ENCODE assay signal across 25 mouse cellular contexts in the genomic region with DNA sequence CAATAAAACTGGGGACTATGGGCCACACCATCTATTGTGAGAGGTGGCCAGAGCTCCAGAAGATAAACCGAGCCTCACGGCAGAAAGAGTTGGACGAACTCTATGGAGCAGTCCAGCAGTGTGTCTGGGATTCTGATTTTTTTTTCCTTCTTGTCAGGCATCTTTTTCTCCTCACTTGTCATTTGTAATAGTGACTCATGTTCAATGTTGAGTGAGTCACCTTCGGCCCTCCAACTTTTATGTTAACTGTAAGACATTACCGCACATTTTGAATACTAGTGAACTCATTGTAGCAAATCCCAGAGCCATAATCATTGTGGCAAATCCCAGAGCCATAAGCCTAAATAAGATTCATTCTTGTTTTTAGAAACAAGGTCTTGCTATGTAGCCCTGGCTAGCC. TPM values are rescaled to one million over a fixed set of nuclear protein-coding genes. Genes with fewer than 3 reads are reported as not detected.
A peak's percentile ranks its signal among the peaks of the same experiment; 100 is the strongest.
DNase-seq lines count a peak whose midpoint lies in the region; TF ChIP-seq lines count a peak whose summit lies in the region.
"Had no signal": no experiment of that assay in that cellular context is flagged by ENCODE, and none has a peak within 500 bp of the region (broad histone marks: within the 10 kb centered on the region; RNA-seq: fewer than 3 reads in every experiment).

No protein-coding gene starts in this region.

- peak; percentile 6 for DNase-seq in heart, adult 11 months
- DNase-seq in heart, postnatal 14 days = no peak
- DNase-seq in 3T3-L1 (ENCODE audit: low read depth, low spot score) (peak; percentile 92), MN1 (ENCODE audit: low spot score) (peak; percentile 28)
- no peak for DNase-seq in kidney, adult 8-10 months
- DNase-seq in kidney, postnatal 36 days = no peak
- DNase-seq: adrenal gland, postnatal 25 days; B cell, adult 2 months; cerebellum, adult 11-12 months; cerebellum, adult 8-10 months; cerebellum, postnatal 10 days; cerebellum, postnatal 36 days; embryo, embryonic 11 days; gastrocnemius, adult 2 months; gastrocnemius, postnatal 25 days; heart, adult 2 months had no signal

- H3K4me3 ChIP-seq in olfactory bulb, adult 2 months (ENCODE audit: insufficient read depth, low read depth, low read length) = no peak overlapping the region
- H3K4me3 ChIP-seq: embryonic facial prominence, embryonic 10.5 days; embryonic facial prominence, embryonic 13.5 days; erythroblast, embryonic 14.5 days; forebrain, embryonic 12.5 days; gastrocnemius, adult 2 months; heart, adult 2 months; heart, embryonic 10.5 days; heart, embryonic 13.5 days; hindbrain, embryonic 12.5 days; hindbrain, embryonic 15.5 days had no signal

- 91% methylated on average over 5 of the region's 5 CpGs for WGBS in olfactory bulb, adult 2 months

- TF ChIP-seq CTCF in olfactory bulb, adult 2 months (IDR thresholded peaks at IDR 0.05; ENCODE audit: insufficient read depth, low read depth, low read length) = no peak

- TF ChIP-seq POLR2A in olfactory bulb, adult 2 months (IDR thresholded peaks at IDR 0.05; ENCODE audit: insufficient read depth, low read depth, low read length) = no peak

- intact Hi-C loops in heart, postnatal 14 days (cut with DNase I) = no loop called here

- peak overlapping the region; percentile 86 for H3K27ac ChIP-seq in olfactory bulb, adult 2 months (ENCODE audit: insufficient read depth, low read depth, low read length)
- H3K27ac ChIP-seq: embryonic facial prominence, embryonic 10.5 days; embryonic facial prominence, embryonic 13.5 days; forebrain, embryonic 12.5 days; gastrocnemius, adult 2 months; heart, adult 2 months; heart, embryonic 10.5 days; heart, embryonic 13.5 days; hindbrain, embryonic 12.5 days; hindbrain, embryonic 15.5 days had no signal

- H3K4me1 ChIP-seq in olfactory bulb, adult 2 months (ENCODE audit: control insufficient read depth, insufficient read depth, low read length) = peaks cover 9% of the 10 kb centered on the region
- H3K4me1 ChIP-seq: embryonic facial prominence, embryonic 10.5 days; embryonic facial prominence, embryonic 13.5 days; forebrain, embryonic 12.5 days; hindbrain, embryonic 12.5 days; hindbrain, embryonic 15.5 days had no signal

RNA-seq across cellular contexts. Expression of a gene that starts 37.8 kb away (rescaled TPM):
- 10 to 100 TPM; 14.1 to 21.6 TPM for total RNA-seq in heart, postnatal 14 days (2021)
- polyA plus RNA-seq in olfactory bulb, adult 2 months (2012; ENCODE audit: insufficient read depth, insufficient read length, low replicate concordance, missing spikeins) = not detected in 2 replicates
- polyA plus RNA-seq: erythroblast, embryonic 14.5 days; forebrain, embryonic 12.5 days had no signal

Comparison
In these comparisons a context has a peak if more than half of its experiments do, and no peak if none do; other contexts are left out.
1. DNase-seq: peak in heart, adult 11 months (single experiment), 3T3-L1 (single experiment) and MN1 (single experiment); none in heart, postnatal 14 days (0 of 2), kidney, adult 8-10 months (0 of 2) and kidney, postnatal 36 days (0 of 2).